Mouse (Mus musculus): Measurements from ENCODE around the gene Tent4a.

Tent4a gene

GRCm38 (mm10) chr13:69519137-69519536 is 15.3 kb downstream of the Tent4a start:
- DNase-seq (ENCODE audit: low spot score) = no peak

DNA sequence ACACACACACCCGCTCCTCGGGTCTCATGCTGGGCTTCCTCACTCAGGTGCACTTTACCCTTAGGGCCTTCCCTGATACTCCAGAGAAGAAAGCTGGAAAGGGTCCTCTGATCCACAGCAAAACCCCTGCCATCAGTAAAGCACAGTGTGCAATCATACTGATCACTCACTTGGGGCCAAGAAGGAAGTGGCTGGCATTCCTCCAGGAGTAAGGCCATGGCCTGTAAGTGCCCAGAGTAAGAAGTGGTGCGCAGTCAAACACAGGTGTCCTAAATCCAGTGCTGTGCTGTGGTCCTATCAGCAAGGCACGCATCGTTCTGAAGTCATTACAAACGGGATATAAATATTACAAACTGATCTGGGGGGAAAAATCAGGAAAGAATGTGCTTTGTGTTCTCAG is 17.0 kb downstream of the Tent4a start:
- DNase-seq (ENCODE audit: low spot score) = no peak

DNA sequence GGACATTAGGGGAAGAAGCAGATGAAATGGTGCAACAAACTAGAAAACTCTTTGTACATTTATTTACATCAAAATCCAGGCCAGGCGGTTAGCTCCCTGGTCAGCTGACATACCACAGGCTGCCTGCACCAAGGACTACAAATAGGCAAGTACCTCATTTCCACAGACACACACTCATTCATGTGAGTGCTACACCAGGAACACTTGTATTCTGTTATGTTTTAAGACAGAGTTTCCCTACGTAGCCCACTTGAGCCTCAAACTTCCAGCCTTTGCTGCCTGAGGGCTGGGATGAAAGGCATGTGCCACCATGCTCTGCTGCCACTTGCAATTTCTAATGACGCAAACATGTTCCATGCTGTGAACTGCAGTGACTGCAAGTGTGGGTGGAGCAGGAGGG is 19.3 kb downstream of the Tent4a start:
- no peak for DNase-seq (ENCODE audit: low spot score)

GRCm38 (mm10) chr13:69509391-69510244 is 24.8 kb downstream of the Tent4a start:
- no peak for DNase-seq (ENCODE audit: low spot score)

DNA sequence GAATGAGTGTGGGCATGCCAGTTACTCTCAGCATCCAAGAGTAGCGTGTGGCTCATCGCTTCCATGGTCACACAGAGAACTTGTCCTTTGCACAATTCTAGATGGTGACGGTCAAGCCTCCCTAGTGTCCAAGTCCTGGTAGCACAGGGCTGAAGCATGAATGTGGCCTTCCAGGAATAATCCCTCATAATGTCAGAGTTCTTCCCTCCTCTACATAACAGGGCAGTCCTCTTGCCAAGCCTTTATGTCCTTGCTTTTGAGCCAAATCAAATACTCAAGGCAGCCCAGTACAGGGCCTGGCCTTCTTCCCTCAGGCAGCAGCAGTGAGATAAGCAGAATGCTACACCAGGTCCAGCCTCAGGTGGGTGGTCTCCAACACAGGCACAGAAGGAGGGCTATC is 26.8 kb downstream of the Tent4a start:
- no peak for DNase-seq (ENCODE audit: low spot score)

- DNase-seq (ENCODE audit: low spot score) = no peak
Measured at GRCm38 (mm10) chr13:69506341-69507086, 27.9 kb downstream of the Tent4a start.

DNA sequence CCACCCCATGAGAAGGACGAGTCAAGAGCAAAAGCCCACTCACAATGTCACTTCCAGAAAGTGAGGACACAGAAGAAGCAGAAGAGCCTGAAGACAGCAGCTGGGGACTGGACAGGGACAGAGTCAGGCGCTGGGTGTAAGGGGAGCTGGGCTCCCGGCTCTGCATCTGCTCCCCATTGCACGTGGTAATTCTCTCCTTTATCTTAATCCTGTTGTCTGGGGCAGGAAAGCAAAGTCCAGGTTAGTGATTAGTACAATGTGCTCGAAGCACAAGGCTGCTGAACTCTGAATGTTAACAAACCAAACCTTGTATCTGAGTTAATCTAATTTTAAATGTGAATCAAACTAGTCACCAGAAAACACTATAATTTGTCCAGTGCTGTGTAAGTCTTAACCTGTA is 31.6 kb downstream of the Tent4a start:
- no peak for DNase-seq (ENCODE audit: low spot score)

DNA sequence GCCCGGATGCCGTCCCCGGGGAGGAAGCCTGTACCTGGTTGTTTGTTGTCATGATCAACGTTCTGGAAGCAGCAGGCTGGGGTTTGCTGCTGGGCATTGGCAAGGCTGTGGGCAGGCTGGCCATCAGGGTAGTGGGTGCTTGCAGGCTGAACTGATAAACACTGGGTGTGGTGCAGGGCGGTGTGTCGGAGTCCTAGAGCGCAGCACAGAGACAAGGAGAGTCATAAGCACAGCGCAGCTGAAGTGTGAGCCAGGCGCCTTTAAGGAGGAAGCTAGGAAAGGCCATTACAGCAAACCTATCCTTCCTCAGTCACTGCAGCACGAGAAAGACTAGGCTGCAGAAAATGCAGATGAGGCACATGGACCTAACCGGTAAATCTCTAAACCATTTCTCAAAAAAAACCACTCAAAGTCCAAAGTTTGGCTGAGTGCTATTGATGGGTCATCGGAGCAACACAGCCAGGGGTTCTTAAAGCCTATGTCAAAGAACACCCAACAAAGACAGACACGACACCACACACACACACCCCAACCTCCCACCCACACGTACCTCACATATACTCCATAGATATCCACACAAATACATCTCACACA is 32.2 kb downstream of the Tent4a start:
- DNase-seq (ENCODE audit: low spot score) = no peak

DNA sequence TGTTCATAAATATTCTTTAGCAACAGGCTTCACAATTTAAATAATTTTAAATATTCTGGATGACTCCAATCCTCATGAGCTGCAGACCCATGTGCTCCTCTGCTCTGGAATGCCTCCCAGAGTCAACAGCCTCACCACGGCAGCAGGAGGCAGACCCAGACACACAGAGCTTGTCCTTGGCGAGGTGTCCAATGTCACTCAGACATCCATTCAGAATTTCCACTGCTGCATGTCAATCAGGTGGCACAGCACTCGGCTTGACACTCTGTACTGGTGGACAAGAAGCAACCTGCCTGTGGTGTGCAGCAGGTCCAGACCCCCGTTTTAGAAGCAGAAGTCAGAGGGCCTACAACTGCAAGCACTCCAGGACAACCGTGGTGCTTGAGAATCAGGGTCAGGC is 36.1 kb downstream of the Tent4a start:
- DNase-seq (ENCODE audit: low spot score) = no peak

DNA sequence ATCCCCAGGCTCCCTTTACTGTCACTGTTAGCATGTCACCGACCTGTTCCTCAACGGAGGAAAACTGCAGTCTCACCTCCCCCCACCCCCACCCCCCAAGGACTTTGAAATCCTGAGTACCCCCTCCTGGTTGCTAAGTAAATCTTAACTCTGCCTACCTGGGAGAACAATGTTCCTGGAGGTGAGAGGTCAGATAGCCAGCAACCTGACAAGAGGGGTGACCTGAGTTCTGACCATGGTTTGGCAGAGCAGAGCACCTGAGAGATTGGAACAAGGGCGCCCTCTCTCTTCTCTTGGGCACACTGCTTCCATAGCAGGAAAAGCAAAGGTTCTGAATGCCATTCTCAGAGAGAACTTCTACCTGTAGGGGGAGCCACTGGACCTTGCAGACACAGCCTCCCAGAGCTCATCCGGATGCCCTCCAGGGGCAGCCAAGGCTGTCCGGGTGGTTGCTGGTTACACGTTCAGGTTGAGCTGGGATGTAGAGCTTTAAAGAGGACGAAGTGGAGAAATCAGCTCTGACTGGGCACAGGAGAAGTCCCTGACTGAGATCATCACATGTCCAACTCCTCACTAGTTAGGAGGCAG is 41.4 kb downstream of the Tent4a start:
- DNase-seq (ENCODE audit: low spot score) = no peak

DNA sequence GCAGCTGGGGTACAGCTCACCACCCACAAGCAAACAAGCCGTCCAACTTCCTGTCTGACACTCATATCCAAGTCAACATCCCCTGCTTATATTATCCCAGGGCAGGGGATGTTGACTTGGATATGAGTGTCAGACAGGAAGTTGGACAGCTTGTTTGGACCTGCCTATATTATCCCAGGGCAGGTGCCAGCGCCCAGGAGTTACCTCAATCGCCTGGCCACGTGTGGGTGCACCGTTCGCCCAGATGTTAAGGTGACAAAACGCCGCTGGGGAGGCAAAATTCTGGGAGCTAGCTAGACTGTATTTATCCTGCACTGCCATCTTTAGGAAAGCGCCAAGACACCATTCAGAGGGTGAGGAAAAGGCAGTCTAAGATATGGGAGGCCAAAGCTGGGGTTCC is 44.6 kb downstream of the Tent4a start:
- DNase-seq (ENCODE audit: low spot score) = no peak

DNA sequence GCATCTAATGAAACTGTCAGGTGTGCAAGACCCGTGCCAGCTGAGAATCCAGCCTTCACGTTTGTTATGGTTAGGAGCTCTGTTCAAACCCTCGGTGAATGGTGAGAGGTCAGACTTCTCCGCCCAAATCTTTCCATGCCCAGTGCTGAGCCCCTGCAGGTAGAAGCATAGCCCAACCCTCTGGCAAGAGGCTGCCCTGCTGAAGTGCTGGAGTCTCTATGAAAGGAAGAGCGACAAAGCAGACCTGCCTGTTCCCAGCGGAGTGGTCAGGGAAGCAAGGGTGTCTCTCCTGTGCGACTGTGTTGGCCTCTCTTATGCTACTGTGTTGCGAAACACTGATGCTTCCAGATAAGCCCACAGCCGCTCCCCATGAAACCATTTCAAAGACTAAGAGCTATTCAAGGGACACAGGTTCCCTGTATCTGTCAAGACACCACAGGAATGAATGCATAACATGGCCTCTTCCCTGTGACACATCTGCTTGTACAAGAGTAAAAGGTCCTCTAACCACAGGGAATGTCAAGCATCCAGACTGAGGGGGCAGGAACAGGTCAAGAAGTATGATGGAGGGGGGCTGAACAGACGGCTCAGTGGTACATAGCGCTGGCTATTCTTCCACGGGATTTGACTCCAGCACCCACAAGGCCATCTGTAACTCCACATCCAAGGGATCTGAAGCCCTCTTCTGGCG is 45.7 kb downstream of the Tent4a start:
- DNase-seq (ENCODE audit: low spot score) = no peak

GRCm38 (mm10) chr13:69487611-69488275 is 46.7 kb downstream of the Tent4a start:
- DNase-seq (ENCODE audit: low spot score) = no peak

DNA sequence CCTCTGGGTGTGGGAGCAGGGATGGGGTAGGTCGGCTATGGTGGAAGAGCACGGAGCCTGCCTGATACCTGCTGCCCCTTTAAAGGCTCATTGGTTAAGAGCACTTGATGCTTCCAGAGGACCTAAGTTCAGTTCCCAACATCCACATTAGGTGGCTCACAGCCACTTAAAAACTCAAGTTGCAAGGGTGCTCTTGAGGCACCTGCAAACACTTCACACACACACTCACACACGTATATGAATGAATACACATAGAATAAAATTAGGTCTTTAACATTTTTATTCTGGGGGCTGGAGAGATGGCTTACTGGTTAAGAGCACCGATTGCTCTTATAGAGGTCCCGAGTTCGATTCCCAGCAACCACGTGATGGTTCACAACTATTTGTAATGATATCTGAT is 47.3 kb downstream of the Tent4a start:
- no peak for DNase-seq (ENCODE audit: low spot score)

GRCm38 (mm10) chr13:69485833-69486232 is 48.6 kb downstream of the Tent4a start:
- no peak for DNase-seq (ENCODE audit: low spot score)

- DNase-seq (ENCODE audit: low spot score) = no peak
Measured at GRCm38 (mm10) chr13:69485326-69485725, 49.1 kb downstream of the Tent4a start.

DNA sequence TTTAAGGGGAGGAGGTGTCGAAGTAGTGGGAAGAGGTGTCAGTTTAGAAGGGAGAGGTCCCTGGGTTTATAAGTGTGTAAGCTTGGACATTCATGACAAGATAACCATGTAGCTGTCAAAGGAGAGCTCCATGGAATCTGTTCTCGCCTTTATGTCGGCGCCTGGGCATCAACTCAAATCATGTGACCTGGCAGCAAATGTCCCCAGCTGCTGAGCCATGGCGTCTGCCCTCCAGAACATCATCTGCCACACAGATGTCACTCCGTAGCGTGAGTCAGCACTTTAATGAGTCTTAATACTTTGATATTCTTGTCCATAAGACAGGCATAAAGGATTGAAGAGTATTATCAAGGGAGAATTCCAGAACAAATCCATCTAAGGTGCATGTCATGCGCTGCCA is 51.7 kb downstream of the Tent4a start:
- no peak for DNase-seq (ENCODE audit: low spot score)

DNA sequence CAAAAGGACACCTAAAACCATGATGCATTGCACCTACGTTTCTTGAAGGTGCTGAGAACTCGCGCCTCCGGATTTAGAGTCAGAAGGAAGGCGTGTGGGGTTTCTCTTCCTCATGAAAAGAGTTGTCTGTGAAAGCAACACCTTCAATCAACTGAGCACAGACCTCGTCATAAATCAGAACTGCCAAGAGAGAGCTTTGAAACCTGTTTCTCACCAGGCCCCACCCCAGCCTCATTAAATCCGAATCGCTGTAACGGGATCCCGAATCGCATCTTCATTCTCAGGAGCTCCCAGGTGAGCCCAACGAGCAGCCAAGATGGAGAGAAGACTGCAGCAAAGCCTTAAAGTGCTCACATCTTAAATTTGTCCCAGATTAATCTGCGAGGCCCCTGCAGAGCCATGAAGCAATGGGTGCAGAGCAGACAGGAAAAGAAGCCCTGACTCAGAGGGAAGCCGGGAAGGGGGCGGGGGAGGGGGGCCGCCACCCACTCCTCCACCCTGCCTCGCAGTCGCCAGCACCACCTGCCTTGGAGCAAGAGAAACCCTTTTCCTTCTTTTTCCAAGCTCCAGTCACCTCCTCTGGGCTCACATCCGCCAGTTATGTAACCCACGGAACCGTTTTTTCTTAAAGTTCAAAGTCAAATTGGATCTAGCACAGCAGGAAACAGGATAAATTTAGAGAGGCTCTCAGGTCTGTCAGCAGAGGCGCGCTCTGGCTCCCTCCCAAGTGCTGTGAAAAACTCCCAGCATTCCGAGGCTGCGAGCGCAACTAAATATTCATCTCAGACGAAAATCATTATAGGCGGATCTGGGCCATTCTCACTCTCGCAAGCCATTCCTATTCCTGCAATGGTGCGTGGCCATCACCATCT is 52.5 kb downstream of the Tent4a start:
- peak; percentile 48 for DNase-seq (ENCODE audit: low spot score)

GRCm38 (mm10) chr13:69481026-69481425 is 53.4 kb downstream of the Tent4a start:
- no peak for DNase-seq (ENCODE audit: low spot score)

- DNase-seq (ENCODE audit: low spot score) = no peak
Measured at GRCm38 (mm10) chr13:69479906-69480305, 54.5 kb downstream of the Tent4a start.

- DNase-seq (ENCODE audit: low spot score) = no peak
Measured at GRCm38 (mm10) chr13:69478703-69479102, 55.7 kb downstream of the Tent4a start.
